Mouse (Mus musculus): ENCODE results near the gene Spocd1. TPM values are rescaled to one million over a fixed set of nuclear protein-coding genes. Genes with fewer than 3 reads are reported as not detected.
A peak's percentile ranks its signal among the peaks of the same experiment; 100 is the strongest.

The Spocd1 gene
- polyA plus RNA-seq, 1 experiment from 2014 or later: not detected

DNA sequence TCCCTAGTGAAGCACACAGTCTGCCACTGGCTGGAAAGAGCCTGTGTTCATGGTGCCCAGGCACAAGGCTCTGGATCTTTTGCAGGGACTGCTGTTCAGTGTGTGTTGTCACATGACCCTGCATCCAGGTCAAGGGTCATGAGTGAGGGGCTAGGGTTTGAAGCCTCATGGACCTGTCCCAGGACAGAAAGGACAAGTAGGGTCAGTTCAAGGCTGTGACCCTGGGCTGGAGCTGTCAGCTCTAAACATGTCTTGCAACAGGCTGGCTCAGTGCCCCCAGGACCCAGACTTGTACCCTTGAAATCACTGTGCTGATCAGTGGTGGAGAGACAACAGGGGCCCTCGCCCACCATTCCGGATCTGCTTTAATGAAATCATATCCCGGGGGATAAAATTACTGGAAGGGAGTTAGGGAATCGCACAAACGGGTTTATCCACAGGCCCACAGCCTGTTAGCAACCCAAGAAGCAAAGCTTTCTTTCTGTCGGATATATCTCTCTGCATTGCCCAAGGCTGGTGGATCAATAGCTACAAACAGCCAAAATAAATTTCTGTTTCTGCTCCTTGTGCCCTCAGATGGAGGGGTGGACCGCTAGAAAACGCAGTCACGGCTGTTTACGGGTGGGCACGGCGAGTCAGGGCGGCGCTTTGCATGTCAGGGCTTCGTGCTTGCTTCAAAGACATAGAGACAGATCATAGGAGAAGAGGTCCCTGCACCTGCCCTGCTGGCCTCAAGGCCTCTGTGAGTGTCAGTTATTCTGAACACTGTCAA lies 8.3 kb upstream of the Spocd1 start:
- no peaks in the 10 kb centered on the region for H3K9me3 ChIP-seq

GRCm38 (mm10) chr4:129921314-129921587 lies 7.8 kb upstream of the Spocd1 start:
- Histone ChIP-seq H3K4me2 (replicated peaks) (no peak overlapping the region), H3K4me3 (replicated peaks) (no peak overlapping the region), H3K36me3 (no peaks in the 10 kb centered on the region), H3K27ac (no peak overlapping the region), H3K9ac (no peak overlapping the region), H3K9me3 (no peaks in the 10 kb centered on the region), H3K4me1 (replicated peaks) (peaks cover 3% of the 10 kb centered on the region; the same call in 1 of the 2 replicates), H3K27me3 (replicated peaks) (no peaks in the 10 kb centered on the region)
- WGBS: 51% methylated on average over 3 of the region's 3 CpGs
- peak; percentile 28; the same call in 1 of the 2 replicates for ATAC-seq

More for the DNA sequence above, 8.3 kb upstream of the Spocd1 start:
- Histone ChIP-seq H3K4me3 (replicated peaks) (no peak overlapping the region), H3K9ac (no peak overlapping the region), H3K27ac (no peak overlapping the region), H3K36me3 (no peaks in the 10 kb centered on the region), H3K4me1 (replicated peaks) (peaks cover 3% of the 10 kb centered on the region; the same call in 1 of the 2 replicates), H3K4me2 (replicated peaks) (no peak overlapping the region), H3K27me3 (replicated peaks) (no peaks in the 10 kb centered on the region)
- 85% methylated on average over 15 of the region's 15 CpGs for WGBS
- ATAC-seq: no peak

DNA sequence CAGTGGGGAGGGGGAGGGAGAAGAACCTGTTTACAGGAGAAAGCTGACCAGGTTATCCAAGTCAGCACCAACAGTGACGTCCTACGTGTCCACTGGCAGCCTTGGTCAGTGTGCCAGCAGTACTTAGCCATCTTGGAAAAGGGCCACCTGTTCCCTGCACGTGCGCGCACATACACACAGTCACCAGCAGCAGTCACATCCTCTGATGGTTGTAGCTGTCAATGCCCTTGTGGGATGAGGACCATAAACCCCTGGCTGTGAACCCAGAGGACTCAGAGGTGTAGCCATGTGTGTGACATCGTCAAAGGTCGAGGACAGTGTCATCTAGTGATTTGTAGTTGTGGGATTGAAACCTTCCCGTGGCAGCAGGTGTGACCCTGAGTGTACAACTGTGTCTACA lies 4.9 kb upstream of the Spocd1 start:
- Histone ChIP-seq H3K27me3 (replicated peaks) (no peaks in the 10 kb centered on the region), H3K4me3 (replicated peaks) (no peak overlapping the region), H3K4me1 (replicated peaks) (peaks cover 3% of the 10 kb centered on the region; the same call in 1 of the 2 replicates), H3K9me3 (no peaks in the 10 kb centered on the region), H3K36me3 (no peaks in the 10 kb centered on the region), H3K4me2 (replicated peaks) (no peak overlapping the region), H3K27ac (no peak overlapping the region), H3K9ac (no peak overlapping the region)
- ATAC-seq: no peak
- WGBS: 82% methylated on average over 8 of the region's 8 CpGs

GRCm38 (mm10) chr4:129924694-129925093 lies 4.4 kb upstream of the Spocd1 start:
- Histone ChIP-seq H3K9me3 (no peaks in the 10 kb centered on the region), H3K9ac (no peak overlapping the region), H3K36me3 (no peaks in the 10 kb centered on the region), H3K27ac (no peak overlapping the region), H3K4me3 (replicated peaks) (no peak overlapping the region), H3K4me2 (replicated peaks) (no peak overlapping the region), H3K4me1 (replicated peaks) (peaks cover 3% of the 10 kb centered on the region; the same call in 1 of the 2 replicates), H3K27me3 (replicated peaks) (no peaks in the 10 kb centered on the region)
- WGBS: 59% methylated on average over 6 of the region's 6 CpGs
- no peak for ATAC-seq

DNA sequence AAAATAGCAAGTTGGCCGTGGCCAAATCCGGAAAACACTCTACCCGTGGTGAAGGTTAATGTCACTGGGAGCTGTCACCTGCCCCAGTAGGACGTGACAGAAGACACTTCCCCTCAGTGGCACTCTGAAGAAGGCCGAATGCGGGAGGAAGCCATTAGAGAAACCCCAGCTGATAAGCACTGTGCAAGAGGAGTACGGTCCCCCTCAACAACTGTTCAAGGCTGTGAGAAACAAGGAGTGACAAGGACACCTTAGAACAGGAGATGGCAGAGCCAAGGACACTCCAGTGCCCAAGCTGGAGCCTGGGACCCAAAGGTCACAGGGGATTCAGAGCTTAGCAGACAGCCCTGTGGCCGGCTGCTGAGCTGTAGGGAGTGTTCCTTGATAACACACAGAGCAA lies 2.5 kb upstream of the Spocd1 start:
- H3K9ac ChIP-seq: no peak overlapping the region
- no peaks in the 10 kb centered on the region for H3K4me1 ChIP-seq (replicated peaks)
- 0 out of 2 replicates have a peak, but pooled peaks have one; percentile 44 for ATAC-seq
- no peak overlapping the region for H3K27ac ChIP-seq
- H3K4me2 ChIP-seq (replicated peaks): no peak overlapping the region
- H3K4me3 ChIP-seq (replicated peaks): no peak overlapping the region
- 28% methylated on average over 8 of the region's 8 CpGs for WGBS
- no peaks in the 10 kb centered on the region for H3K36me3 ChIP-seq
- H3K9me3 ChIP-seq: no peaks in the 10 kb centered on the region
- no peaks in the 10 kb centered on the region for H3K27me3 ChIP-seq (replicated peaks)

- Histone ChIP-seq H3K36me3 (no peaks in the 10 kb centered on the region), H3K4me2 (replicated peaks) (no peak overlapping the region), H3K4me3 (replicated peaks) (no peak overlapping the region), H3K9me3 (no peaks in the 10 kb centered on the region), H3K4me1 (replicated peaks) (no peaks in the 10 kb centered on the region), H3K27ac (no peak overlapping the region), H3K27me3 (replicated peaks) (no peaks in the 10 kb centered on the region), H3K9ac (no peak overlapping the region)
- no peak for ATAC-seq
- 78% methylated on average over 3 of the region's 3 CpGs for WGBS
Measured at GRCm38 (mm10) chr4:129927091-129927490, 2.0 kb upstream of the Spocd1 start.

GRCm38 (mm10) chr4:129928124-129928751 lies 811 bp upstream of the Spocd1 start:
- Histone ChIP-seq H3K9me3 (no peaks in the 10 kb centered on the region), H3K4me3 (replicated peaks) (peak overlapping the region; percentile 11; the same call in 1 of the 2 replicates), H3K27me3 (replicated peaks) (no peaks in the 10 kb centered on the region), H3K27ac (no peak overlapping the region), H3K9ac (no peak overlapping the region), H3K4me1 (replicated peaks) (no peaks in the 10 kb centered on the region), H3K4me2 (replicated peaks) (peak overlapping the region; percentile 51), H3K36me3 (no peaks in the 10 kb centered on the region)
- 7% methylated on average over 19 of the region's 19 CpGs for WGBS
- ATAC-seq: peak; percentile 51

GRCm38 (mm10) chr4:129933696-129934095 lies 4.6 kb downstream of the Spocd1 start:
- ATAC-seq: no peak
- no peak overlapping the region for H3K9ac ChIP-seq
- no peak overlapping the region for H3K27ac ChIP-seq
- no peaks in the 10 kb centered on the region; the same call in 1 of the 2 replicates for H3K4me1 ChIP-seq (replicated peaks)
- no peaks in the 10 kb centered on the region for H3K9me3 ChIP-seq
- H3K4me2 ChIP-seq (replicated peaks): no peak overlapping the region
- WGBS: 68% methylated on average over 14 of the region's 14 CpGs
- H3K4me3 ChIP-seq (replicated peaks): no peak overlapping the region
- H3K36me3 ChIP-seq: no peaks in the 10 kb centered on the region
- no peaks in the 10 kb centered on the region for H3K27me3 ChIP-seq (replicated peaks)

GRCm38 (mm10) chr4:129934177-129934855 lies 5.3 kb downstream of the Spocd1 start:
- Histone ChIP-seq H3K4me3 (replicated peaks) (no peak overlapping the region), H3K9ac (no peak overlapping the region), H3K4me2 (replicated peaks) (no peak overlapping the region), H3K36me3 (no peaks in the 10 kb centered on the region), H3K27me3 (replicated peaks) (no peaks in the 10 kb centered on the region), H3K27ac (no peak overlapping the region), H3K4me1 (replicated peaks) (no peaks in the 10 kb centered on the region; the same call in 1 of the 2 replicates), H3K9me3 (no peaks in the 10 kb centered on the region)
- no peak for ATAC-seq
- WGBS: 57% methylated on average over 16 of the region's 16 CpGs

DNA sequence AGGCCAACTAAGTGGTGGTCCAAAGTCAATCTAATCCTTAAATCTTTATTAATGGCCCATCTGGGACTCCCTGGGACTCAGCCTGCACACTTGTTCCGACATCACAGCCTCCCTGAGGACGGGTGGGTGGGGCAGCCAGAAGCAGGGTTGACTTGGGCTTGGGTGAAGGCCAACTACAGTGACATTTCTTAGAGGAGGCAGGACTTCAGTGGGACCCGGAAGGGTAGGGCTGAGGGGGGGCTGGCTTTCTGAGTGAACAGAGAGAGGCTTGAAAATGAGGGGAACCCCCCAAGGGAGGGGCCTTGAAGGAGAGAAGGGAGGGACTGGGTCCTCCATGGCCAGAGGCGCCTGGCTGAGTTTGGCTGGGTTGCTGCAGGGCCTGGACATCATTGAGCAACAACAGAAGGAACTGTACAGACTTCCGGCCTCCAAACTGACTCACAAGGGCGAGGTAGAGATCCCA lies 22.3 kb downstream of the Spocd1 start:
- H3K9ac ChIP-seq: no peak overlapping the region
- no peaks in the 10 kb centered on the region for H3K4me1 ChIP-seq (replicated peaks)
- no peaks in the 10 kb centered on the region for H3K36me3 ChIP-seq
- no peaks in the 10 kb centered on the region for H3K27me3 ChIP-seq (replicated peaks)
- H3K27ac ChIP-seq: no peak overlapping the region
- H3K4me3 ChIP-seq (replicated peaks): no peak overlapping the region
- ATAC-seq: no peak
- no peaks in the 10 kb centered on the region for H3K9me3 ChIP-seq
- 67% methylated on average over 6 of the region's 6 CpGs for WGBS
- H3K4me2 ChIP-seq (replicated peaks): no peak overlapping the region

GRCm38 (mm10) chr4:129952241-129952810 lies 23.3 kb downstream of the Spocd1 start:
- no peak overlapping the region for H3K4me2 ChIP-seq (replicated peaks)
- 67% methylated on average over 5 of the region's 5 CpGs for WGBS
- no peaks in the 10 kb centered on the region for H3K4me1 ChIP-seq (replicated peaks)

GRCm38 (mm10) chr4:129954527-129954926 lies 25.5 kb downstream of the Spocd1 start:
- 0 out of 2 replicates have a peak, but pooled peaks cover 5% of the 10 kb centered on the region for H3K27me3 ChIP-seq (replicated peaks)
- no peak for ATAC-seq
- no peak overlapping the region for H3K4me2 ChIP-seq (replicated peaks)
- H3K9me3 ChIP-seq: no peaks in the 10 kb centered on the region
- no peaks in the 10 kb centered on the region for H3K36me3 ChIP-seq
- WGBS: 63% methylated on average over 2 of the region's 2 CpGs
- no peaks in the 10 kb centered on the region for H3K4me1 ChIP-seq (replicated peaks)
- H3K4me3 ChIP-seq (replicated peaks): no peak overlapping the region
- no peak overlapping the region for H3K27ac ChIP-seq
- no peak overlapping the region for H3K9ac ChIP-seq

More at GRCm38 (mm10) chr4:129952241-129952810, 23.3 kb downstream of the Spocd1 start:
- no peaks in the 10 kb centered on the region for H3K9me3 ChIP-seq
- H3K27ac ChIP-seq: no peak overlapping the region
- H3K36me3 ChIP-seq: no peaks in the 10 kb centered on the region
- H3K27me3 ChIP-seq (replicated peaks): no peaks in the 10 kb centered on the region
- no peak overlapping the region for H3K9ac ChIP-seq
- no peak overlapping the region for H3K4me3 ChIP-seq (replicated peaks)
- no peak for ATAC-seq
